Mouse (Mus musculus) megakaryocyte, embryonic 14.5 days (primary cell): ENCODE data around the gene Ppargc1a.

Source experiments
- FLI1 ChIP-seq: IDR thresholded peaks from 2 replicates; pipeline ENCODE4 v1.6.1; 2012; ENCODE audit warnings: low read length, inconsistent platforms, mixed read lengths
- GATA1 ChIP-seq: IDR thresholded peaks from 3 replicates; pipeline ENCODE4 v1.6.1; 2012; ENCODE audit warnings: mixed read lengths, low read length, inconsistent platforms, borderline replicate concordance

DNA sequence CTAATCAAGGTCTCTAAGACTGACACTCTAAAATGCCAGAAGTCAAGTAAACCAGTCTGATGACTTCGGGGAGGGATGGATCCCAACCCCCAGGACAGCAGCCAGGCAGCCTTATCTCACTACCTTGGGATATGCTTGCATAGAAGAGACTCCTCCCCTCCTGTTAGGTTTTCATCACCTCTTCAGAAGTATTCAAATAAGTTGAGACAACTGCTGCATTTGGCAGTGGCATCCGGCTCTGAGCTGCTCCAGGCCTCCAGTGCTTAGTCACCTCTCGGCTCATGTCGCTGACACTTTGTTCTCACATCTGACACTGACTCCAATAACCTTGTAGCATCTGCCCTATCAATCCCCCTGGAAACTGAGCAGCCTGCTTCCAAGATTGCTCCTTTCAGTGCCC, 127.8 kb downstream of the Ppargc1a start:
- TF ChIP-seq FLI1: no peak
- no peak for TF ChIP-seq GATA1
